Mouse (Mus musculus) heart, embryonic 10.5 days (tissue): Measurements from ENCODE around the gene Junb. TPM values are rescaled to one million over a fixed set of nuclear protein-coding genes. Genes with fewer than 3 reads are reported as not detected.

ENCODE experiments used
- DNase-seq: peaks from one replicate; pipeline ENCODE4 v3.0.0-alpha.2; 2017; ENCODE audit warnings: low spot score
- H3K27ac ChIP-seq: fragments of 300-500 bp; sonication (generic); 2 replicates; pipeline ENCODE4 v1.5.1; 2016; ENCODE audit warnings: mild to moderate bottlenecking
- H3K27me3 ChIP-seq: fragments of 300-500 bp; sonication (generic); 2 replicates; pipeline ENCODE4 v1.6.1; 2016; ENCODE audit warnings: mild to moderate bottlenecking; ENCODE audit not compliant: poor library complexity, insufficient read depth, severe bottlenecking
- H3K36me3 ChIP-seq: fragments of 300-500 bp; sonication (generic); 2 replicates; pipeline ENCODE4 v1.6.1; 2016; ENCODE audit warnings: mild to moderate bottlenecking, moderate library complexity
- H3K4me1 ChIP-seq: fragments of 300-500 bp; sonication (generic); 2 replicates; pipeline ENCODE4 v1.6.1; 2016; ENCODE audit warnings: mild to moderate bottlenecking
- H3K4me3 ChIP-seq: fragments of 300-500 bp; sonication (generic); 2 replicates; pipeline ENCODE4 v1.5.1; 2016; ENCODE audit warnings: mild to moderate bottlenecking, moderate library complexity
- H3K9me3 ChIP-seq: fragments of 300-500 bp; sonication (generic); 2 replicates; pipeline ENCODE4 v1.6.1; 2016; ENCODE audit warnings: mild to moderate bottlenecking, moderate library complexity
- WGBS: fragments of 180-500 bp; shearing (Covaris S2); methylation state at CpG from one replicate; pipeline ENCODE4 v1.1.7; 2016; 5-methylcytosine and 5-hydroxymethylcytosine counted together
- polyA plus RNA-seq: library from polyadenylated mRNA; unstranded; fragments of >200 nt; fragmentation: Nextera tagmentation; extraction: Ambion mirVana; gene quantifications from 2 replicates; pipeline ENCODE4 v1.2.1, GENCODE M21; 2016

The Junb gene
- 9.5 and 11.4 TPM in 2 replicates for polyA plus RNA-seq

DNA sequence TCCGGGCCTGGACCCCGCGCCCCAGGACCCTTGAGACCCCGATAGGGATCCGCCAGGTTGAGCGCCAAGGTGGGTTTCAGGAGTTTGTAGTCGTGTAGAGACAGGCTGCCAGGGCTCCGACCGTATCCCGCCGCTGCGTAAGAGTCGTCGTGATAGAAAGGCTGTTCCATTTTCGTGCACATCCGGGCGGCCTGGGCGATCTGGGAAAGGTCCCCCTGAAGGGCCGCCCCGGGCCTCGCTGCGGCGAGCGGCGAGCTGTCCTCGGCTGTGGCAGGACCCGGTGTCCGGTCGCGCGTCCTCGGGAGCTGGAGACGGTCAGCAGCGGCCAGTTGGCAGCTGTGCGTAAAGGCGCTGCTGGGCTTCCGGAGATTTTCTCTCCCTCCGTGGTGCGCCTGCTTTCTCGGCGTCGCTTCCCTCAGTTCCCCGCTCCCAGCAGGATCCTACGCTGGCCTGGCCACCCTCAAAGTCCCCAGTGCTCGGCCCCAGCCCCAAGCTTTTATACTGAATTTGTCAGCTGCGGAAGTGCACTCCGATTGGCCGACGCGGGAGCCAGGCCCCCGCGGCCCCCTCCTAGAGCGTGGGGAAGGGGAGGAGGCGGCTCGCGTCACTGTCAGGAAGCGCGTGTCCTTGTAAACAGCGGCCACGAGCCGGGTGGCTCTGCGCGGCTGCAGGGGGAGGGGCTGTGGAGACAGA lies at the start of gene Junb:
Junb (minus strand) TSS at position 471 of the 693 bp plus-strand sequence.
- WGBS, result under 1% methylated on average over 63 of the region's 63 CpGs
- Histone ChIP-seq H3K9me3 (no peaks in the 10 kb centered on the region), H3K27me3 (peaks cover 36% of the 10 kb centered on the region)

GRCm38 (mm10) chr8:85027922-85028321 lies 49.4 kb upstream of the Junb start:
- peaks cover 45% of the 10 kb centered on the region for H3K4me1 ChIP-seq
- H3K4me3 ChIP-seq, result peak overlapping the region; percentile 94
- peaks cover 49% of the 10 kb centered on the region for H3K36me3 ChIP-seq
- 29% methylated on average over 2 of the region's 2 CpGs for WGBS
- no peak for DNase-seq
- H3K27ac ChIP-seq, result peak overlapping the region; percentile 13; the same call in 1 of the 2 replicates
- no peaks in the 10 kb centered on the region for H3K9me3 ChIP-seq
- H3K27me3 ChIP-seq, result no peaks in the 10 kb centered on the region

More for the DNA sequence above, at the start of gene Junb:
- peak within 1 kb of the TSS; percentile 90 for H3K27ac ChIP-seq
- peaks cover 77% of the 10 kb centered on the region for H3K4me1 ChIP-seq
- peak within 1 kb of the TSS; percentile 75 for H3K4me3 ChIP-seq
- peak; percentile 96 for DNase-seq
- peaks cover 16% of the 10 kb centered on the region for H3K36me3 ChIP-seq

DNA sequence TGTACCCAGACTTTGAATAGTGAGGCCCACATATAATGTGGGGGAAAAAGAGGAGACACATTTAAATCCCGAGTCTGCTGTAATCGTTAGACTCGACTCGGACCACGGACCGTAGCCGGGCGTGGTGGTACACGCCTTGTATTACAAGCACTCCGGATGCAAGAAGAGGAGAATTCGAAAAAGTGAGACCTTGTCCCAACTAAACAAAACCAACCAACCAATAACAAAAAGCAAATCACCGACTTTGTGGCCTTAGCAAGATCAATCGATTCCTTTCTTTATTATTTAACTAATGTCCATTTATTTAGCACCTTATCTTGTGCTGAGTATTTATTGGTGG lies 49.0 kb upstream of the Junb start:
- Histone ChIP-seq H3K27ac (peak overlapping the region; percentile 96), H3K9me3 (no peaks in the 10 kb centered on the region), H3K36me3 (peaks cover 50% of the 10 kb centered on the region), H3K4me1 (peaks cover 45% of the 10 kb centered on the region), H3K4me3 (peak overlapping the region; percentile 94), H3K27me3 (no peaks in the 10 kb centered on the region)
- DNase-seq, result no peak
- under 1% methylated on average over 13 of the region's 13 CpGs for WGBS

DNA sequence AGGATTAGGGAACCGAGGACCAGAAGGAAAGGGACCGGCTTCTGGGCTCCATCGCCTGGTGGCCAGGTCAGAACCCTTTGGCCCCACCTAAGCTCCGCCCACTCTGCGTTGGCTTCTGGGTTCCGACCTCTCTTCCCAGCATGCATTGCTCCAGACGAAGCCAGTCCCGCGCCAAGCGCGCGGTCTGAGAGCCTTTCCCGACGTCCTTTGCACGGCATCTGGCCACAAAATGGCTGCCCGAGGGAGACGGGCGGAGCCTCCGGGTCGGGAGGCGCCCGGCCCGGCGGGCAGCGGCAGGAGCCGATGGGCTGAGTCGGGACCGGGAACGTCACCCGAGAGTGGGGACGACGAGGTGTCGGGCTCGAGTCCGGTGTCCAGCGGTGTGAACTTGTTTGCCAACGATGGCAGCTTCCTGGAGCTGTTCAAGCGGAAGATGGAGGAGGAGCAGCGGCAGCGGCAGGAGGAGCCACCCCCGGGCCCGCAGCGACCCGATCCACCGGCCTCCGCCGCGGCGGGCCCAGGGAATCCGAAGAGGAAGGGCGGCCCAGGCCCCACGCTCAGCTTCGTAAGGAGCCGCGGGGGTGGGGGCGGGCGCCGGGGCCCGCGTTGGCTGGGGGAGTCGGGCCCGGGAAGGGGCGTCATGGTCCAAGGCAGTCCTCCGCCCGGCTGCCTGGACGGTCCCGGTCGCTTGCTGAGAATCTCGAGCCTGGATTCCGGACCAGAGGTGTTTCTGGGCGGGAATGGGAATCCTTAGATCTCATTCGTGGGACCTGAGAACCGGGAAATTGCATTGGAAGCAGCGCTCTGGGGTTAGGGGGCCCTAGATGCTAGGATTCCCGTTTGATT lies 48.4 kb upstream of the Junb start, which contains the start of gene Trir:
Trir (plus strand) TSS at position 154 of the 846 bp plus-strand sequence.
- H3K27me3 ChIP-seq, result no peaks in the 10 kb centered on the region
- peak within 1 kb of the TSS; percentile 96 for H3K27ac ChIP-seq
- peaks cover 45% of the 10 kb centered on the region for H3K4me1 ChIP-seq
- peaks cover 50% of the 10 kb centered on the region for H3K36me3 ChIP-seq
- no peaks in the 10 kb centered on the region for H3K9me3 ChIP-seq
- DNase-seq, result peak; percentile 99
- WGBS, result under 1% methylated on average over 73 of the region's 75 CpGs
- peak within 1 kb of the TSS; percentile 94 for H3K4me3 ChIP-seq

GRCm38 (mm10) chr8:85025098-85025932 lies 46.8 kb upstream of the Junb start, which contains the start of gene Asna1:
Gene Asna1 (minus strand): TSS chr8:85025281.
- Histone ChIP-seq H3K4me1 (peaks cover 45% of the 10 kb centered on the region), H3K4me3 (peak within 1 kb of the TSS; percentile 94), H3K9me3 (no peaks in the 10 kb centered on the region), H3K27ac (peak within 1 kb of the TSS; percentile 96), H3K27me3 (no peaks in the 10 kb centered on the region), H3K36me3 (peaks cover 52% of the 10 kb centered on the region)
- DNase-seq, result peak; percentile 96
- WGBS, result 5% methylated on average over 30 of the region's 30 CpGs

DNA sequence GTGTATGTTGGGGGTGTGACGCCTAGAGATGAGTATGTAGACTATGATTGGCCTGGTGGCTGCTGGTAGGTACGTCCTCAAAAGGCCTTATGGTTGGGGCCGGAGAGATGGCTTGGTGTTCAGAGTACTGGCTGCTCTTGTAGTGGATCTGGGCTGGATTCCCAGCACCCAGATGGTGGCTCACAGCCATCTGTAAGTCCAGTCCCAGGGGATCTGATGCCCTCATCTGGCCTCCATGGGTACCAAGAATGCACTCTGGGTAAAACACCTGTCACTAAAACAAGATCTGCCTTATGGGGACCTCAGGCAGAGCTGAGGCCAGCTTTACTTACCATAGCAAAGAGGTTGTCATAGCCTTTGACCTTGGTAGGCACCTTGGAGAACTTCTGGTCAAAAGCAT lies 45.3 kb upstream of the Junb start:
- H3K9me3 ChIP-seq, result no peaks in the 10 kb centered on the region
- peaks cover 37% of the 10 kb centered on the region for H3K4me1 ChIP-seq
- H3K27ac ChIP-seq, result no peak overlapping the region
- H3K4me3 ChIP-seq, result 0 out of 2 replicates have a peak overlapping the region, but pooled peaks have one; percentile 94
- H3K27me3 ChIP-seq, result no peaks in the 10 kb centered on the region
- H3K36me3 ChIP-seq, result peaks cover 53% of the 10 kb centered on the region
- WGBS, result 95% methylated on average over 3 of the region's 3 CpGs
- DNase-seq, result no peak

DNA sequence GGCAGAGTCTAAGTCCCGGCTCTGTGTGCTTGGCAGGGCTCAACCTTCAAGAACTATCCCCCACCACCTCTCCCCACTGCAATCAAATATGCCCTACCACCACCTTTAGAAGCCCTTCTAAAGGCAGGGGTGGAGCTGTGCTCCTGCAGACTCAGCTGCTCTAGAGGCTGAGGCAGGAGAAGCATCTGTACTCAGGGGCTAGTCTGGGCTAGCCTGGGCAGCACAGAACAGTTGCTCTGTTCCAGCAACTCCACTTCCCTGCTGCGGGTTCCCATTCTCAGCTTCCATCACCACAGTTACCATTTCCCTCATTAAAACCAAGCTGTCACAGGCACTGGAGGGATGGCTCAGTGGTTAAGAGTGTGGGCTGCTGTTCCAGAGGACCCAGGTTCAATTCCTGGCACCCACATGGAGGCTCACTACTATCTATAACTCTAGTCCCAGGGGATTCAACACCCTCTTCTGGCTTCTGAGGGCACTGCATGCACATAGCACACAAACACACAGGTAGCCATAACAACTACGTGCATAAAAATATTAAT lies 43.1 kb upstream of the Junb start:
- DNase-seq, result no peak
- H3K27me3 ChIP-seq, result no peaks in the 10 kb centered on the region
- H3K4me3 ChIP-seq, result no peak overlapping the region
- no peak overlapping the region for H3K27ac ChIP-seq
- H3K9me3 ChIP-seq, result no peaks in the 10 kb centered on the region
- peaks cover 27% of the 10 kb centered on the region for H3K4me1 ChIP-seq
- 90% methylated on average over 3 of the region's 3 CpGs for WGBS
- peaks cover 73% of the 10 kb centered on the region for H3K36me3 ChIP-seq

GRCm38 (mm10) chr8:85017209-85017608 lies 38.7 kb upstream of the Junb start:
- no peak overlapping the region for H3K27ac ChIP-seq
- 55% methylated on average over 5 of the region's 5 CpGs for WGBS
- no peaks in the 10 kb centered on the region for H3K9me3 ChIP-seq
- H3K36me3 ChIP-seq, result peaks cover 53% of the 10 kb centered on the region
- H3K27me3 ChIP-seq, result peaks cover 36% of the 10 kb centered on the region
- no peak overlapping the region for H3K4me3 ChIP-seq
- H3K4me1 ChIP-seq, result peaks cover 6% of the 10 kb centered on the region
- no peak for DNase-seq

DNA sequence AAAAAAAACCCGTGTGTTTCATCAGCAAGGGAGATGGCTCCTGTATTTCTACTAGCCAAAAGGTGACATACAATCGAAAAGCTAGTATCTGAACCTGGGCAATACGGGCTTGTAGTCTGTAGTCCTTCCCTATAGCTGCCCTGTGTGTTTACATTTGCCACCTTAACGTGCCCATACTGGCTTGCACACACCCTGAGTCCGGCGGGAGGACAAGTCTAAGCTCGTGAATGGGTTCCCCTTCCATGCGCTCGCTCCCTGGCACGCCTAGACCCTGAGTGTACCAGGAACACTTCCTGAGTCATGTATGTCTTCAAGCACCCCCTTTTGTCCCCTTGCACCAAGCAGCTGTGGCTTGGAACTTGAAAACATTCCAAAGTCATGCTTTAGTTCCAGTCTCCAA lies 38.2 kb upstream of the Junb start:
- WGBS, result 72% methylated on average over 10 of the region's 10 CpGs
- H3K4me1 ChIP-seq, result peaks cover 6% of the 10 kb centered on the region
- peaks cover 40% of the 10 kb centered on the region for H3K27me3 ChIP-seq
- no peak for DNase-seq
- H3K4me3 ChIP-seq, result no peak overlapping the region
- peaks cover 49% of the 10 kb centered on the region for H3K36me3 ChIP-seq
- H3K27ac ChIP-seq, result no peak overlapping the region
- no peaks in the 10 kb centered on the region for H3K9me3 ChIP-seq

GRCm38 (mm10) chr8:85014431-85014830 lies 35.9 kb upstream of the Junb start, which contains the start of gene Best2:
Gene Best2 (minus strand): TSS chr8:85014531.
- peak within 1 kb of the TSS; percentile 18; the same call in 1 of the 2 replicates for H3K27ac ChIP-seq
- H3K27me3 ChIP-seq, result peaks cover 58% of the 10 kb centered on the region
- H3K9me3 ChIP-seq, result no peaks in the 10 kb centered on the region
- 45% methylated on average over 2 of the region's 2 CpGs for WGBS
- DNase-seq, result no peak
- H3K4me3 ChIP-seq, result peak within 1 kb of the TSS; percentile 49
- peaks cover 26% of the 10 kb centered on the region for H3K36me3 ChIP-seq
- H3K4me1 ChIP-seq, result peaks cover 6% of the 10 kb centered on the region

GRCm38 (mm10) chr8:85013230-85013840 lies 34.8 kb upstream of the Junb start:
- H3K4me3 ChIP-seq, result peak overlapping the region; percentile 49
- peak overlapping the region; percentile 18; the same call in 1 of the 2 replicates for H3K27ac ChIP-seq
- peak; percentile 87 for DNase-seq
- peaks cover 15% of the 10 kb centered on the region for H3K36me3 ChIP-seq
- H3K4me1 ChIP-seq, result peaks cover 6% of the 10 kb centered on the region
- 6% methylated on average over 25 of the region's 26 CpGs for WGBS
- H3K9me3 ChIP-seq, result no peaks in the 10 kb centered on the region
- H3K27me3 ChIP-seq, result peaks cover 69% of the 10 kb centered on the region

DNA sequence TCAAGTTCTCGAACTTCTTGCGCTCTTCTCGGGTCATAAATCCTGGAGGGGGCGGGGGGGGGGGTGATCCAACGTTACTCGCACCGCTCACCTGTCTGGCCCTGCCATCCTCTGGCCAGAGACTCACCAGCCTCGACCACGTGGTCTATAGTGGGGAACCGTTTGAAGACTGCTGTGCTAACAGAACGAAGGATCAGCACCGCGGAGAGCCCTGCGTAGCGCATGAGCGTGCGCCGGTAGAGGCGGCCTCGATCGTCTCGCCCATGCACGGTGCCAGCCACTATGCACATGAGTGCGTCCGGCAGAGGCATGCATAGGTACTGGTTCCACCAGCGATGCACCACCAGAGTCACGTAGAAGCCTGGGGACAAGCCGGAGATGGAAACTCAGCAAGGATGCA lies 32.7 kb upstream of the Junb start:
- H3K27me3 ChIP-seq, result peaks cover 85% of the 10 kb centered on the region
- DNase-seq, result no peak
- 12% methylated on average over 28 of the region's 28 CpGs for WGBS

More for the DNA sequence above, 32.7 kb upstream of the Junb start:
- Histone ChIP-seq H3K4me3 (no peak overlapping the region), H3K9me3 (no peaks in the 10 kb centered on the region), H3K36me3 (no peaks in the 10 kb centered on the region), H3K4me1 (peaks cover 11% of the 10 kb centered on the region), H3K27ac (no peak overlapping the region)
